Mouse (Mus musculus): ENCODE data around the gene Cbx8. TPM values are rescaled to one million over a fixed set of nuclear protein-coding genes. Genes with fewer than 3 reads are reported as not detected.
A peak's percentile ranks its signal among the peaks of the same experiment; 100 is the strongest.

Cbx8 gene
- total and polyA plus RNA-seq, 2 experiments from 2014 or later: 6.5 to 10.0 TPM

- H3K27me3 ChIP-seq (ENCODE audit: insufficient read depth, low read length): 0 out of 2 replicates have a peak, but pooled peaks cover 3% of the 10 kb centered on the region
- H3K9me3 ChIP-seq (ENCODE audit: low read length): no peaks in the 10 kb centered on the region
- WGBS: 39% methylated on average over 21 of the region's 21 CpGs
- H3K4me1 ChIP-seq (ENCODE audit: insufficient read depth, low read length): peaks cover 36% of the 10 kb centered on the region
- ATAC-seq (no peak), DNase-seq (ENCODE audit: low spot score) (no peak)
- no peak overlapping the region; the same call in 1 of the 2 replicates for H3K9ac ChIP-seq (replicated peaks; ENCODE audit: low read length)
- no peak overlapping the region for H3K27ac ChIP-seq
- H3K36me3 ChIP-seq (ENCODE audit: insufficient read depth, low read length): peaks cover 18% of the 10 kb centered on the region
- peak; percentile 79 for TF ChIP-seq CTCF (IDR thresholded peaks at IDR 0.05; ENCODE audit: low read depth)
- no peak overlapping the region for H3K4me3 ChIP-seq (ENCODE audit: low read length)
- H3K4me2 ChIP-seq (ENCODE audit: low read depth, low read length): peak overlapping the region; percentile 94; the same call in 1 of the 2 replicates
Measured at GRCm38 (mm10) chr11:119081839-119082637, 41.3 kb upstream of the Cbx8 start.

GRCm38 (mm10) chr11:119081148-119081838, 40.5 kb upstream of the Cbx8 start:
- Histone ChIP-seq H3K27ac (no peak overlapping the region), H3K9ac (replicated peaks; ENCODE audit: low read length) (no peak overlapping the region; the same call in 1 of the 2 replicates), H3K27me3 (ENCODE audit: insufficient read depth, low read length) (0 out of 2 replicates have a peak, but pooled peaks cover 3% of the 10 kb centered on the region), H3K4me3 (ENCODE audit: low read length) (peak overlapping the region; percentile 13; the same call in 1 of the 2 replicates), H3K36me3 (ENCODE audit: insufficient read depth, low read length) (peaks cover 18% of the 10 kb centered on the region), H3K4me2 (ENCODE audit: low read depth, low read length) (peak overlapping the region; percentile 24), H3K4me1 (ENCODE audit: insufficient read depth, low read length) (peaks cover 36% of the 10 kb centered on the region), H3K9me3 (ENCODE audit: low read length) (no peaks in the 10 kb centered on the region)
- TF ChIP-seq CTCF (IDR thresholded peaks at IDR 0.05; ENCODE audit: low read depth): no peak
- no peak for ATAC-seq
- no peak for DNase-seq (ENCODE audit: low spot score)
- 43% methylated on average over 47 of the region's 47 CpGs for WGBS

GRCm38 (mm10) chr11:119080461-119081147, 39.8 kb upstream of the Cbx8 start:
- Histone ChIP-seq H3K4me1 (ENCODE audit: insufficient read depth, low read length) (peaks cover 36% of the 10 kb centered on the region), H3K27ac (no peak overlapping the region), H3K4me2 (ENCODE audit: low read depth, low read length) (peak overlapping the region; percentile 24), H3K36me3 (ENCODE audit: insufficient read depth, low read length) (peaks cover 18% of the 10 kb centered on the region), H3K9me3 (ENCODE audit: low read length) (no peaks in the 10 kb centered on the region), H3K4me3 (ENCODE audit: low read length) (peak overlapping the region; percentile 13; the same call in 1 of the 2 replicates), H3K27me3 (ENCODE audit: insufficient read depth, low read length) (0 out of 2 replicates have a peak, but pooled peaks cover 3% of the 10 kb centered on the region), H3K9ac (replicated peaks; ENCODE audit: low read length) (no peak overlapping the region; the same call in 1 of the 2 replicates)
- 48% methylated on average over 33 of the region's 33 CpGs for WGBS
- ATAC-seq (no peak), DNase-seq (ENCODE audit: low spot score) (no peak)
- TF ChIP-seq CTCF (IDR thresholded peaks at IDR 0.05; ENCODE audit: low read depth): no peak

GRCm38 (mm10) chr11:119079445-119079837, 38.7 kb upstream of the Cbx8 start:
- Histone ChIP-seq H3K36me3 (ENCODE audit: insufficient read depth, low read length) (peaks cover 18% of the 10 kb centered on the region), H3K4me1 (ENCODE audit: insufficient read depth, low read length) (peaks cover 36% of the 10 kb centered on the region), H3K27ac (peak overlapping the region; percentile 78), H3K4me3 (ENCODE audit: low read length) (0 out of 2 replicates have a peak overlapping the region, but pooled peaks have one; percentile 3), H3K9ac (replicated peaks; ENCODE audit: low read length) (peak overlapping the region; percentile 19; the same call in 1 of the 2 replicates), H3K9me3 (ENCODE audit: low read length) (no peaks in the 10 kb centered on the region), H3K27me3 (ENCODE audit: insufficient read depth, low read length) (0 out of 2 replicates have a peak, but pooled peaks cover 3% of the 10 kb centered on the region), H3K4me2 (ENCODE audit: low read depth, low read length) (peak overlapping the region; percentile 46)
- 36% methylated on average over 7 of the region's 7 CpGs for WGBS
- no peak for TF ChIP-seq CTCF (IDR thresholded peaks at IDR 0.05; ENCODE audit: low read depth)
- ATAC-seq (0 out of 2 replicates have a peak, but pooled peaks have one; percentile 3), DNase-seq (ENCODE audit: low spot score) (no peak)

- no peak for TF ChIP-seq CTCF (IDR thresholded peaks at IDR 0.05; ENCODE audit: low read depth)
- H3K36me3 ChIP-seq (ENCODE audit: insufficient read depth, low read length): peaks cover 18% of the 10 kb centered on the region
- WGBS: 11% methylated on average over 23 of the region's 27 CpGs
Measured at GRCm38 (mm10) chr11:119078691-119079444, 38.1 kb upstream of the Cbx8 start.

More at GRCm38 (mm10) chr11:119078691-119079444, 38.1 kb upstream of the Cbx8 start:
- Histone ChIP-seq H3K27me3 (ENCODE audit: insufficient read depth, low read length) (0 out of 2 replicates have a peak, but pooled peaks cover 3% of the 10 kb centered on the region), H3K4me1 (ENCODE audit: insufficient read depth, low read length) (peaks cover 31% of the 10 kb centered on the region), H3K4me2 (ENCODE audit: low read depth, low read length) (peak overlapping the region; percentile 46), H3K9me3 (ENCODE audit: low read length) (no peaks in the 10 kb centered on the region), H3K4me3 (ENCODE audit: low read length) (0 out of 2 replicates have a peak overlapping the region, but pooled peaks have one; percentile 3), H3K9ac (replicated peaks; ENCODE audit: low read length) (peak overlapping the region; percentile 19; the same call in 1 of the 2 replicates), H3K27ac (peak overlapping the region; percentile 78)
- peak; percentile 82 for DNase-seq (ENCODE audit: low spot score)
- peak; percentile 86 for ATAC-seq

Measured in hindbrain, postnatal 0 days (tissue).